Mouse (Mus musculus): ENCODE data around the gene Zfp800. TPM values are rescaled to one million over a fixed set of nuclear protein-coding genes. Genes with fewer than 3 reads are reported as not detected.

The Zfp800 gene
- total RNA-seq, 2 experiments from 2014 or later = 11.1 to 14.9 TPM

GRCm38 (mm10) chr6:28396853-28397457, 850 bp downstream of the Zfp800 start:
- no peak for DNase-seq (ENCODE audit: low spot score in 2 of 2)

GRCm38 (mm10) chr6:28396051-28396852, 1.6 kb downstream of the Zfp800 start:
- DNase-seq (ENCODE audit: low spot score in 2 of 2) = no peak

GRCm38 (mm10) chr6:28389038-28389437, 8.8 kb downstream of the Zfp800 start:
- DNase-seq (ENCODE audit: low spot score in 2 of 2) = no peak

- no peak for DNase-seq (ENCODE audit: low spot score in 2 of 2)
These were observed 12.6 kb downstream of the Zfp800 start for GRCm38 (mm10) chr6:28385169-28385568.

GRCm38 (mm10) chr6:28381983-28382382, 15.8 kb downstream of the Zfp800 start:
- no peak for DNase-seq (ENCODE audit: low spot score in 2 of 2)

- DNase-seq (ENCODE audit: low spot score in 2 of 2) = no peak
These were observed 27.7 kb downstream of the Zfp800 start for GRCm38 (mm10) chr6:28369966-28370683.

GRCm38 (mm10) chr6:28367575-28367974, 30.2 kb downstream of the Zfp800 start:
- no peak for DNase-seq (ENCODE audit: low spot score in 2 of 2)

GRCm38 (mm10) chr6:28351066-28351465, 46.7 kb downstream of the Zfp800 start:
- no peak for DNase-seq (ENCODE audit: low spot score in 2 of 2)

GRCm38 (mm10) chr6:28345677-28346076, 52.1 kb downstream of the Zfp800 start:
- no peak for DNase-seq (ENCODE audit: low spot score in 2 of 2)

- no peak for DNase-seq (ENCODE audit: low spot score in 2 of 2)
These were observed 52.6 kb downstream of the Zfp800 start for GRCm38 (mm10) chr6:28345181-28345580.

GRCm38 (mm10) chr6:28342863-28343262, 54.9 kb downstream of the Zfp800 start:
- no peak for DNase-seq (ENCODE audit: low spot score in 2 of 2)

GRCm38 (mm10) chr6:28341174-28341573, 56.6 kb downstream of the Zfp800 start:
- DNase-seq (ENCODE audit: low spot score in 2 of 2) = no peak

- no peak for DNase-seq (ENCODE audit: low spot score in 2 of 2)
These were observed 58.4 kb downstream of the Zfp800 start for GRCm38 (mm10) chr6:28339410-28339809.

GRCm38 (mm10) chr6:28333696-28334095, 64.1 kb downstream of the Zfp800 start:
- DNase-seq (ENCODE audit: low spot score in 2 of 2) = no peak

- no peak for DNase-seq (ENCODE audit: low spot score in 2 of 2)
These were observed 65.3 kb downstream of the Zfp800 start for GRCm38 (mm10) chr6:28332546-28332945.

- DNase-seq (ENCODE audit: low spot score in 2 of 2) = no peak
These were observed 68.0 kb downstream of the Zfp800 start for GRCm38 (mm10) chr6:28329815-28330214.

- DNase-seq (ENCODE audit: low spot score in 2 of 2) = no peak
These were observed 68.7 kb downstream of the Zfp800 start for GRCm38 (mm10) chr6:28329002-28329596.

- DNase-seq (ENCODE audit: low spot score in 2 of 2) = no peak
These were observed 71.1 kb downstream of the Zfp800 start for GRCm38 (mm10) chr6:28326720-28327119.

- no peak for DNase-seq (ENCODE audit: low spot score in 2 of 2)
These were observed 75.4 kb downstream of the Zfp800 start for GRCm38 (mm10) chr6:28322399-28322798.

GRCm38 (mm10) chr6:28319648-28320270, 78.0 kb downstream of the Zfp800 start:
- DNase-seq (ENCODE audit: low spot score in 2 of 2) = no peak
